ENCODE assay signal across 7 mouse cellular contexts in genomic region chr17:53568118-53568517, GRCm38 (mm10). TPM values are rescaled to one million over a fixed set of nuclear protein-coding genes. Genes with fewer than 3 reads are reported as not detected.
DNase-seq lines count a peak whose midpoint lies in the region; ATAC-seq and TF ChIP-seq lines count a peak whose summit lies in the region.

No protein-coding gene starts in this region.

- peak overlapping the region; percentile 86 for H3K4me2 ChIP-seq in hindbrain, postnatal 0 days (ENCODE audit: low read depth, low read length)
- H3K4me2 ChIP-seq in midbrain, embryonic 11.5 days: peak overlapping the region; percentile 93

- H3K36me3 ChIP-seq in hindbrain, postnatal 0 days (ENCODE audit: insufficient read depth, low read length): no peaks in the 10 kb centered on the region
- H3K36me3 ChIP-seq in limb, embryonic 10.5 days: no peaks in the 10 kb centered on the region
- H3K36me3 ChIP-seq in midbrain, embryonic 11.5 days (ENCODE audit: control insufficient read depth, insufficient read depth, low read length): no peaks in the 10 kb centered on the region

- peak overlapping the region; percentile 90 for H3K4me3 ChIP-seq in hindbrain, postnatal 0 days (ENCODE audit: low read length)
- H3K4me3 ChIP-seq in limb, embryonic 10.5 days: peak overlapping the region; percentile 88
- peak overlapping the region; percentile 89 for H3K4me3 ChIP-seq in midbrain, embryonic 11.5 days (ENCODE audit: low read depth, low read length)

- H3K27ac ChIP-seq in hindbrain, postnatal 0 days: peak overlapping the region; percentile 97
- peak overlapping the region; percentile 92; the same call in 1 of the 2 replicates for H3K27ac ChIP-seq in limb, embryonic 10.5 days
- H3K27ac ChIP-seq in midbrain, embryonic 11.5 days (ENCODE audit: low read depth, low read length): peak overlapping the region; percentile 94

- no peaks in the 10 kb centered on the region for H3K9me3 ChIP-seq in hindbrain, postnatal 0 days (ENCODE audit: low read length)
- no peaks in the 10 kb centered on the region for H3K9me3 ChIP-seq in limb, embryonic 10.5 days (replicated peaks)
- no peaks in the 10 kb centered on the region for H3K9me3 ChIP-seq in midbrain, embryonic 11.5 days (ENCODE audit: control insufficient read depth, low read length)

- peaks cover 12% of the 10 kb centered on the region for H3K4me1 ChIP-seq in hindbrain, postnatal 0 days (ENCODE audit: insufficient read depth, low read length)
- peaks cover 27% of the 10 kb centered on the region for H3K4me1 ChIP-seq in limb, embryonic 10.5 days
- peaks cover 6% of the 10 kb centered on the region for H3K4me1 ChIP-seq in midbrain, embryonic 11.5 days (ENCODE audit: control insufficient read depth, insufficient read depth, low read length)

- ATAC-seq in hindbrain, postnatal 0 days: peak; percentile 86
- ATAC-seq in midbrain, embryonic 11.5 days (ENCODE audit: low FRiP score): peak; percentile 83

- peak overlapping the region; percentile 92 for H3K9ac ChIP-seq in hindbrain, postnatal 0 days (replicated peaks; ENCODE audit: low read length)
- H3K9ac ChIP-seq in midbrain, embryonic 11.5 days (ENCODE audit: low read length): peak overlapping the region; percentile 94

- peak; percentile 88 for DNase-seq in adipocyte (ENCODE audit: low spot score)
- DNase-seq in cerebellum, postnatal 4 days (ENCODE audit: low spot score in 2 of 2): peak; percentile 35 to 67
- peak; percentile 56 to 74 for DNase-seq in gastrocnemius, adult 8-10 months (ENCODE audit: low spot score in 2 of 2)
- peak; percentile 85 for DNase-seq in hindbrain, postnatal 0 days (ENCODE audit: low spot score)
- peak; percentile 68 for DNase-seq in limb, embryonic 10.5 days (ENCODE audit: low spot score)
- peak; percentile 94 for DNase-seq in midbrain, embryonic 11.5 days (ENCODE audit: low spot score, missing footprints)
- DNase-seq in skeletal muscle tissue, adult 2 months (ENCODE audit: low read depth, low spot score): peak; percentile 76

- under 1% methylated on average over 15 of the region's 15 CpGs for WGBS in hindbrain, postnatal 0 days
- WGBS in limb, embryonic 10.5 days: under 1% methylated on average over 15 of the region's 15 CpGs
- WGBS in midbrain, embryonic 11.5 days: 1% methylated on average over 15 of the region's 15 CpGs

- TF ChIP-seq CTCF in hindbrain, postnatal 0 days (IDR thresholded peaks at IDR 0.05; ENCODE audit: low read depth): no peak

- no peaks in the 10 kb centered on the region for H3K27me3 ChIP-seq in hindbrain, postnatal 0 days (ENCODE audit: insufficient read depth, low read length)
- H3K27me3 ChIP-seq in limb, embryonic 10.5 days (ENCODE audit: low read depth, poor library complexity, severe bottlenecking): no peaks in the 10 kb centered on the region
- H3K27me3 ChIP-seq in midbrain, embryonic 11.5 days (ENCODE audit: control insufficient read depth, insufficient read depth, low read length): no peaks in the 10 kb centered on the region

RNA-seq across cellular contexts. Expression of gene Kat2b, which starts 1.5 kb away (rescaled TPM):
- 10 to 100 TPM; 57.6 to 76.6 (median 67.2) TPM for total RNA-seq in gastrocnemius, adult 8-10 months (2022)
- total RNA-seq in hindbrain, postnatal 0 days (2014; rRNA removed): 17.5 and 20.6 TPM in 2 replicates
- 4.2 and 4.6 TPM in 2 replicates for polyA plus RNA-seq in hindbrain, postnatal 0 days (2015; fragmentation: Nextera tagmentation; extraction: Ambion mirVana)
- polyA plus RNA-seq in limb, embryonic 10.5 days (2016; fragmentation: Nextera tagmentation; extraction: Ambion mirVana): 1.1 and 2.7 TPM in 2 replicates
- polyA plus RNA-seq in midbrain, embryonic 11.5 days (2014; fragmentation: Nextera tagmentation; extraction: Ambion mirVana): 4.9 and 5.5 TPM in 2 replicates

RNA-seq across cellular contexts. Expression of gene Pp2d1, which starts 28.9 kb away (rescaled TPM):
- under 1 TPM in 1 of 4 experiments, not detected in 3; 0.12 TPM for total RNA-seq in gastrocnemius, adult 8-10 months (2022)
- total RNA-seq in hindbrain, postnatal 0 days (2014; rRNA removed): not detected in 2 replicates
- polyA plus RNA-seq in hindbrain, postnatal 0 days (2015; fragmentation: Nextera tagmentation; extraction: Ambion mirVana): 0.21 TPM in 2 replicates
- 0.24 and 0.49 TPM in 2 replicates for polyA plus RNA-seq in limb, embryonic 10.5 days (2016; fragmentation: Nextera tagmentation; extraction: Ambion mirVana)
- polyA plus RNA-seq in midbrain, embryonic 11.5 days (2014; fragmentation: Nextera tagmentation; extraction: Ambion mirVana): 0.22 and 0.34 TPM in 2 replicates

Comparison
In these comparisons a context has a peak if more than half of its experiments do, and no peak if none do; other contexts are left out.
1. Peak in every context shown above with its lines: DNase-seq, ATAC-seq, H3K4me3 ChIP-seq and H3K27ac ChIP-seq.